Mouse (Mus musculus) spleen, adult 18-20 months (tissue): ENCODE data around the gene 5031439G07Rik.
"Not testable (repeated sequence)": the region's sequence is repeated elsewhere in the genome, so short reads cannot be mapped to it uniquely, and the experiment has no call there.

ENCODE experiments used
- DNase-seq, 2 experiments: peaks; one replicate each; pipeline ENCODE4 v3.0.0; 2022; ENCODE audit warnings: mixed read lengths in 2 of 2

Gene 5031439G07Rik

DNA sequence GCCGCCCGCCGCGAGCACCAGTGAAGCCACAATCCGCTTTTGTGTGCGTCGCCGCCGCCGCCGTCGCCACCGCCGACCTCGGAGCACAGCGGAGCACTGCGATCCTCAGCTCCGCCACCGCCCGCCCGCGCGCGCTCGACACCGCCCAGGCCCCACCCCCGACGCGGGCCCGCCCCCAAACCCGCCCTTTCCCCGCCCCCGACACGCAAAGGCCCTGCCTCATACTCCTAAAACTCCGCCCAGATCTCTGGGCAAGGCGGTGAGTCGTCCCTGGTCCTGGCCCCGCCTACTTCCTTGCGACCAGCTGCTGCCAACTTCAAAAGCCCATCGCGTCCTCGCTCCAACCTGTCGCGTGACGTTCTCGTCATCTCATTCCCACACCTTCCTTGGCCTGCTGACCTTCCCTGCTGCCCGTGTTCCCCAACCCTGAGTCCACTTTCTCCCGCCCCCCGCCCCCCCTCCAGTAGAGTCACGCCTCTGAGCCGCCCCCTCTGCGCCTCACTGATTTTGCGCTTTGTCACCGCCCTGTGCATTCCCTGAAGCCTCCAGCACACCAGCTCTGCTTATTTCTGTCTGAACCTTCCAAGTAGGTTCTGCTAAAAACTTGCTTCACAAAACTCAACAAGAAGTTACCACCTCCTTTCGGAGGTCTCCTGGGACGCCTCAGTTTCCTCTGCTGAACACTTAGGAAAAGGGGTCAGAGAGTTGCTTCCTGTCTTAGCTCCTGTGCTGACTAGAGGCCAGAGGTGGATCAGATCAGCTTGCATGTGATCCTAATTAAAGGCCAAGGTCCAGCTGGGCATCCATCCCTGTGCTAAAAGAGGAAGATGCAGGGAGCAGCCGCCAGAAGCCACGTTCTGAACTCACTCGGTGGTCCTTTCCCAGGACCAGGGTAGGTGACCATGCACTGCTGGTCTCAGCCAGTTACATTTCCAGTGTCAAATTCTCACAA lies at the start of gene 5031439G07Rik:
TSS of gene 5031439G07Rik (minus strand) at position 678 of the 952 bp plus-strand sequence.
- peak; percentile 85 to 88 for DNase-seq

GRCm38 (mm10) chr15:85037343-85037690 lies 49.0 kb upstream of the 5031439G07Rik start:
- no peak for DNase-seq

- DNase-seq, result peak; percentile 96 to 99
Measured at GRCm38 (mm10) chr15:85036566-85037342, 48.4 kb upstream of the 5031439G07Rik start.

DNA sequence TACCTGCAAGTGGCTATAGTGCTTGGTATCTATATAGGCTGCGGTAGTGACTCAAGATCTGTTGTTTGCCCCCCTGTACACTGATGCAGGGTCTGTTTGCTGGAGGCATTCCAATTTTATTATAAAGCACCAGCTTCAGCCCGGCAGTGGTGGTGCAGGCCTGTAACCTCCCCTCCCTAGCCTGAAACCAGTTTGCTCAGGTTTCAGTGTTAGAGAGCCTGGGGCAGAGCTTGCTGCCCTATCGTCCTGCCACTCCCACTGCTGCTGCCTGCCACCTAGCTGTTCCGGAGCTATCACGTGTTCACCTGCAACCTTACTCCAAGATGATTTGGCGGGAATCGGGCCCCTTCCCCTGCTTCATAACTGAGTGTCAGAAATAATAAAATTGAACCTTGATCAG lies 45.6 kb upstream of the 5031439G07Rik start:
- not testable (repeated sequence) for DNase-seq

- no peak for DNase-seq
Measured at GRCm38 (mm10) chr15:85031866-85032265, 43.5 kb upstream of the 5031439G07Rik start.

DNA sequence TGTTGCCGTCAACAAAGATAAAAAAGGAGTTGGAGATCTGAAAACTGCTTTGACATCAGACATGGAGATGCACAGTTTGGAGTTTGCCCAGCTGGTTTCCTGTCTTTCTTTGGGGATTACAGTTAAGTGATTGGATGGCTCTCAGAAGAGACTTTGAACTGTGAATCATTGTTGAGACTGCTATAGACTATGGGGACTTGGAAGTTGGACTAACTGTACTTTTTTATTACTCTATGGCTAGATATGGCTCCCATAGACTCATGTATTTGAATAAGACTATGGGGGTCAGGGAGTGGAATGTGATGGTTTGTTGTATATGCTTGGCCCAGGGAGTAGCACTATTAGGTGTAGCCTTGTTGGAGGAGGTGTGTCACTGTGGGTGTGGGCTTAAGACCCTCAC lies 42.3 kb upstream of the 5031439G07Rik start:
- not testable (repeated sequence) for DNase-seq

GRCm38 (mm10) chr15:85028648-85029047 lies 40.3 kb upstream of the 5031439G07Rik start, which contains the start of gene Fam118a:
Fam118a (plus strand) TSS chr15:85028948.
- DNase-seq, result not testable (repeated sequence)

DNA sequence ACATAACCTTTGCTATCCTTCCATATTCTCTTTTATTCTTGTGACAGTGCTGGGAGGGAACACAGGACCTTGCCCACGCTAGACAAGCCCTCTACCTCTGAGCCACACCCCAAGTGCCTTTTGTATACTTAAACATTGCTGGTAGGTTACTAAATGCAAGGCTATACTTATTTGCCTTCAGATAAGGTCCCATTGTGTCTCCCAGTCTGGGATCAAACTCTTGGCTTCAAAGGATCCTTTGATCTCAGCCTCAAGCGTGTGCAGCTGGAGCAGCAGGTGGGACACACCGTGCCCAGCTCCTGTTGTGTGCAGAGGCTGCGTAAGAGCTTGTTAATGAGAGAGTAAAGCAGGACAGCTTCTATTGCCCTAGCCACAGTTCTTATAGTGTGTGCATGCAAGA lies 39.4 kb upstream of the 5031439G07Rik start:
- DNase-seq, result no peak

- no peak for DNase-seq
Measured at GRCm38 (mm10) chr15:85026197-85026596, 37.8 kb upstream of the 5031439G07Rik start.

DNA sequence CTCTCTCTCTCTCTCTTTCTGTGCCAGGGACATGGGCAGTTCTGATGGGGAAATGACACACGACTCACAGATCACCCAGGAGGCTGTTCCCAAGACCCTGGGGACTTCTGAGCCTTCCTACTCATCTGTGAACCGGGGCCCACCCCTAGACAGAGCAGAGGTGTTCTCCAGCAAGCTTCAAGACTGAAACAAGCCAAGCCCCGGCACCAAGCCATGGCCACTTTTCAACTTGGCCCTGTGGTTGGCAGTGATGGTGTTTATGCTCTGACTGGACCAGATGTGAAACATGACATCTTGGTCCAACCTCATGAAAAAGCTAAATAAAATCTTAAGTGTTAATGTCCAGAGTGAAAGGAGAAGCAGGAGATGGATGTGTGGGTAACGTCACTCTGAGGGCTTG lies 33.9 kb upstream of the 5031439G07Rik start:
- no peak for DNase-seq

DNA sequence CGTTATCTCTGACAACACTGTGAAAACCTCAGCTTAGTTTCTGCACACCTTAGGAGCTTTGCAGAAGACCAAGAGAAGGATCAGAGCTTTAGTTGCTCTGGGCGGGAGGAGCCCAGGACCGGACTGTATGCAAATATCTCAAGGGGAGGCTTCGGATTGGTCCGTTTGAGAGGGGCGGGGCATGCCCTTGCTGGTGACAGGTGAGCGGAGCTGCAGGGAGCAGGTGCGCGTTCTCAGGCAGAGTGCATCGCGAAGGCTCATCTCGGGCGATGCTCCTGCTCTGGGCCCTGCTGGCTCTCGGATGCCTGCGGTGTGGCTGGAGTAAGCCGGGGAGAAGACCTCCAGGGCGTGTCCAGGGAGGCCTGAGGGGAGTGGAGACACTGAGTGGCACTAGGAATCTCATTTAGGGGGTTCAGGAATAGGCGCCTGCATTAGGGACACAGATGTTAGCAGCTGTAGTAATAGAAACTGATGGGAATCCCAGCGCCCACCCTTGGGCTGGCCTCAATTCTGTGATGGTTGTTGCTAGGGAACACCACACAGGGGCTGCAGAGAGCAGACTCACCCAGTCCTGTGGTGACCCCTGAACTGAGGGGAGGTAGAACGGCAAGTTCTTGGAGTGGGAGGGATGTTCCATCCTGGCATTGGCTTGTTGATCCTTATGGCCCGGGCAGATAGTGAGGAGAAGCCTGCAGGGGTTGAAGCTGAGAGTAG lies 28.8 kb upstream of the 5031439G07Rik start, which contains the start of gene Upk3a:
TSS of gene Upk3a (plus strand) at position 191 of the 714 bp plus-strand sequence.
- no peak for DNase-seq

DNA sequence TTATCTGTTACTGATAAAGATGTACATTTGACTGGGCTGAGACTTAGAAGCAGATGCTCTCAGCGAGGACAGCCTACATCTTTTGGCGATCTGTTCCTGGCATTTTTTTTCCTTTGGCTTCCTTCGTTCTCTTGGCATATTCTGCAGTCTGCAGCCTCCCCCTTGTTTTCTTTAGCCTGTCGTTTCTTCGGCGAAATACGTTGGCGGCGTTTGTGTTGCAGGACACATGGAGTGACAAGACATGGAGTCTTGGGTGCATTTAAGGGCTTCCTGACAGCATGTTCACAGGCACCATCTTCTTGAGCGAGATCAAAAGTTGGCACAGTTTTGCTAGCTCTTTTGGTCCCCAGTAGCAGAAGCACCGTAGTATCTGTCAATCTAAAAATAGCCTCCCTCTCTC lies 27.4 kb upstream of the 5031439G07Rik start:
- no peak for DNase-seq

DNA sequence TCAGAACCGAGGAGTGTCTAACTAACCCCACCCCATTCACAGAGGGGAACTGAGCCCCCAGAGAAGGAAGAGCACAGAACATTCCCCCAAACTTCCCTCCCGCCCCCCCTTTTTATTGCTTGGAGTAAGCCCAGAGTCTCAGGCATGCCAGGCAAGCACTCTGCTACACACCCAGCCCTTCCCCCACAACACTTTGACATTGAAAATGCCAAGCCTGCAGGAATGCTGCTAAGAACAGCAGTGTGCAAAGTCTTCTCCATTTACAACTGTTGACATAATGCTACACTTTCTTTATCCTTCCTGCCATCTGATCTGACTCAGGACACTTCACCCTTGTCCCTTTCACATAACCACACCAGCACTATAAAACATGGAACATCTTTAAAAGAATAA lies 24.3 kb upstream of the 5031439G07Rik start:
- DNase-seq, result no peak

DNA sequence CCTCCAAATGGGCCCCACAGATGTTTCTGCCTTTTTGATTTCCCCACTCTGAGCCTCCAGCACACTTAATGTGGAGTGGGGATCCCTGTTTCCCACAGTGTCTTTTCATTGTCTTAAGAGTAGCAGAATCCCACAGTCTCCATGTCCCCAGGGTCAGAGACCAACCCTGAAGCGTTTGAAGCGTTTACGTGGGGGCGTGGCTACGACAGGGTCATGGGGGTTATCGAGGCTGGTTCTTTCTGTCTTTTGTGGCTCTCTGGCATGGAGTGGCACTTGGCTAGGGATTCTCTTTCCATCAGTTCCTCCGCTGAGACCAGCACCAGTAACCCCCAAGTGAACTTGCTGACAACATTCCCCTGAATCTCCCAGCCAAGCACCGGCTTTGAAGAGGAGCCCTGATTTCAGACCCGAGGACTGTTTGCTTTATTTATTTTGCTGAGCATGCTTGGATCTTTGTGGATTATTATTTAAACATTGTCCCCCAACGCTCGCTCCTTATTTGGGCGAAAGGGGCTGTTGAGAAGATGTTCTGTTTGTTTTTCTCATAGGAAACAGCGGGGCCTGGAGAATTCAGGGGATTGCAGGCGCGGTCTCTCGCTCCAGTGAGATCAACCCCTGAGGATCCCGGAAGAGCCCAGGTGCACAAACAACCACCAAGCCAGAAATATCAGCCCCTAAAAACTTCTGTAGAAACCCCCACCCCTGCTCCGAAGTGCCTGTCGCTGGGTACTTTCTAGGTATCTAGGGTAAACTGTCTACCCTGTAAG lies 23.7 kb upstream of the 5031439G07Rik start:
- no peak for DNase-seq

- DNase-seq, result no peak
Measured at GRCm38 (mm10) chr15:85009666-85010065, 21.3 kb upstream of the 5031439G07Rik start.

DNA sequence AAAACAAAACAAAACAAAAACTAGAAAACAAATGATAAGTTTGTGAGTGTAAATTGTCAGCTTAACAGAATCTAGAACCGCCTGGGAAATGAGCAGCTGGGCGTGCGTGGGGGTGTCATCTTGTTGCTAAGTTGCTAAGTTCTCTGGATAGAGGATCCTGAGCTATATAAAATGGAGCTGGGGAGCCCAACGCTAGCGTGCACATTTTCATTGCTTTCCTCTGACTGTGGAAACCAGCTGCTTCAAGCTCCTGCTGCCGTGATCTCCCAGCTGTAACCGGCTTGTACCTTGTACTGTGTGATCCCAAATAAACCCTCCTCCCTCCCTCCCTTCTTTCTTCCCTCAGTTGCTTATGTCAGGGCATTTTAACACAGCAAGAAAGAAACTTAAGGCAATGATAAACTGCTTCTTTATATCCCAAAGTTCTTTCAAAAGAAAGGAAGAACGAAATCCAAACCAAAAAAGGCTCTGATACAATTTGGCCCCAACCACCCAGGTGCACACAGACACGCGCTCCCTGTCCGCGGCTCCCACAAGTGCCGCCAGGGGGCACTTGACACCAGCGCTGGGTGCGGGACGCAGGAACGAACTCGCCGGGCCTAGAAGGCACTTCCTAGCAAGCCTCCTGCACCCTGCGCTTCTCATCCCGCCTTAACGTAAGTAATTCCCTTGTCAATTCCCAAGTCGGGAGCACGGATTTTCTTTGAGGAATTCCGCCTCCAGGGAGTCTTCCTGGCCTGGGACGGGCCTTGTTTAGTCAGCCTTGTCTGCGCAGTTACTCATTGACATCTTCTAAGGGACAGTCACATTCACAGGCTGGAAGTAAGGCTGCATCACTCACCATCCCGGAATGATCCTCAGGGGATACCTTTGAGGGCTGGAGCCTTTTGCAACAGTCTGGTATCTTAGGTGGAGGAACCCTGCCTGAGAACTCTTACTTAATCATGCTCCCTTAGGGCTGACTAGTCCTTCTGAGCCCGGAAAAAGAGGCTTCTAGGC lies 12.9 kb upstream of the 5031439G07Rik start:
- peak; percentile 67 to 85 for DNase-seq

DNA sequence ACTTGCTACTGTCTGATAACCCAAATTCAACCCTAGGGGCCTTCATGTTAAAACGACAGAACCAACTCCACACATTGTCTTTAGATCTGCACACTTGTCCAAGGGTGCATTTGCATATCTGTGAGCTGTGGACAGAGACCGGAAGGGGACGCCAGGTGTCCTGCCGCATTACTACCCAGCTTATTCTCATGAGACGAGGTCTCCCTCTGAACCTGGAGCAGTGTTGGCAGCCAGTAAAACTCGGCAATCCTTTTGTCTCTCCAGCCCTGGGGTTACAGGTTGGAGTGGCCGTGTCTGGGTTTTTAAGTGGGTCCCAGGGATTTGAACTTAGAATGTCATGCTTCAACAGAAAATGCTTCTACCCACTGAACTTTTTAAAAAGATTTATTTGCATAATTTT lies 11.6 kb upstream of the 5031439G07Rik start:
- peak in 1 of 2 experiments; percentile 30 for DNase-seq

DNA sequence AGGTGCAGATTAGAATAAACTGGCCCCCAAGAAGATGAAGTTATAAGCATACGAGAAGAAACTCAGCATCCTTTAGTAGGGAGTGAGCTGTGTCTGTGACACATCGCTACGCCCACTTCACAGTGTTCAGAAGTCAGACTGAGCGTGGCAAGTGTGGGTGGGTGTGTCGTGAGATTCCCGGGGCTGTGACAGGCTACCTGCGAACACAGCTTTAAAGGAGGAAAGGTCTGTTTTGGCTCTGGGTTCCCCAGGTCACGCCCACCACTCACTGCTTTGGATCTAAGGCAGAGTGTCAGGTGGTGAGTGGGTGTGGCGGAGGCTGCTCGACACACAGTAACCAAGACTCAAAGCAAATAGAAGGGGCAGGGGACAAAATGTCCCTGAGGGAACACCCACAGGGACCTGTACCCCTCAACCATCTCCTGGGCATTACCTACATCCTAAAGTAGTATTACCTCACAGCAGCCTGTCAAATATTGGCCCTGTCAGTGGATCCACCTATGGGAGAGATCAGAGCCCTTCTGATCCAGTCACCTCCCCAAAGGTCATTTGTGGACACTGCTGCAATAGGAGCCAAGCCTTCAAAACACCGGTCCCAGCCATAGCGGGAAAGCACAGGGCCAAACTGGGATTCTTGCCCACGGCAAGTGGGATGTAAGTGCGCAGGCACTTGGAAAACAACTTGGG lies 9.6 kb upstream of the 5031439G07Rik start:
- DNase-seq, result no peak

GRCm38 (mm10) chr15:84995967-84996366 lies 7.6 kb upstream of the 5031439G07Rik start:
- DNase-seq, result peak; percentile 48 to 62

DNA sequence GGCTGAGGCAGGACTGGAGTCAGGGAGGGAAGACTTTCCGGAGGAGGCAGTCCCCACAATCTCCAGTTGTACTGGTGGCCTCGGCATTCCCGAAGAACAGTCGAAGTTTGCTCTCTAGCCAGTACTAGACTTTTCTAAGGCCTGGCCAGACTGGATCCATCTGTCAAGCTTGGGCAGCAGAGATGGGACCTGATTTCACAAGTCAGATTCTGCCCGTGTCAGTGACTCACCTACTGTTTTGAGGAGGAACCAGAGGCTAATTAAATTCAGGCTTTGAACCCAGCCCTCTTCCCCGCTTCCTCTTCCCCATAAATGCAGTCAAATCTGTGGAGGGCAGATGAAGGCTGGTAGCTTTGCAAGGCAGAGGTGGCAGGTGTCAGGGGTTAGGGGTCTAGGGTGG lies 6.7 kb upstream of the 5031439G07Rik start:
- no peak for DNase-seq
